Comparison of ENCODE assay signal across 25 mouse cellular contexts in the genomic region with DNA sequence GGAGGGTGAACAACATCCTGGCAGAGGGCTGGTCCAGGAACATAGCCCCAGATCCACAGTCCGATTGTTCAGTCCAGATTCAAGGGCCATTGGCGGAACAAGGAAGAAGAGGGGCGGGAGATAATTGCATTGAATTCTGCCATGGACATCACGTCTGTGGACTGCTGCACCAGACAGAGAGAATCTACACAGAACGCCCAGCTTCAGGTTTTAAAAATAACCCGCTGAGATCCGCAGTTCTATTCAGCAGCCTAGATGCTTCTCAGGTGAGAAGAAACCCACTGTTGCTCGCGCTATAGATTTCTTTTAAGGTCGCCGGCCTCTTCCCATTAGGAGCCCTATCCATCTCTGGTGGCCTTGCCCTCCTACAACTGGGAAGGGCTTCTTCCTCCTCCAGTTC.
A peak's percentile ranks its signal among the peaks of the same experiment; 100 is the strongest.
DNase-seq lines count a peak whose midpoint lies in the region; ATAC-seq and TF ChIP-seq lines count a peak whose summit lies in the region.
"Had no signal": no experiment of that assay in that cellular context is flagged by ENCODE, and none has a peak within 500 bp of the region (broad histone marks: within the 10 kb centered on the region; RNA-seq: fewer than 3 reads in every experiment).

No protein-coding gene starts in this region.

- H3K4me1 ChIP-seq in forebrain, postnatal 0 days (ENCODE audit: insufficient read depth) = no peaks in the 10 kb centered on the region
- H3K4me1 ChIP-seq in forebrain, embryonic 11.5 days (replicated peaks; ENCODE audit: control insufficient read depth, insufficient read depth, low read length) = peaks cover 6% of the 10 kb centered on the region; the same call in 1 of the 2 replicates
- H3K4me1 ChIP-seq in midbrain, embryonic 13.5 days (replicated peaks) = peaks cover 31% of the 10 kb centered on the region
- H3K4me1 ChIP-seq in midbrain, embryonic 11.5 days (ENCODE audit: control insufficient read depth, insufficient read depth, low read length) = peaks cover 5% of the 10 kb centered on the region; the same call in 1 of the 2 replicates
- H3K4me1 ChIP-seq in hindbrain, embryonic 16.5 days (ENCODE audit: control insufficient read depth, insufficient read depth, low read depth, low read length) = peaks cover 10% of the 10 kb centered on the region
- H3K4me1 ChIP-seq: heart, embryonic 12.5 days; liver, embryonic 12.5 days; neural tube, embryonic 12.5 days; stomach, embryonic 15.5 days had no signal

- no peak for TF ChIP-seq CTCF in forebrain, postnatal 0 days (IDR thresholded peaks at IDR 0.05; ENCODE audit: low read depth)

- ATAC-seq in forebrain, postnatal 0 days = 0 out of 2 replicates have a peak, but pooled peaks have one; percentile 5
- ATAC-seq in forebrain, embryonic 11.5 days (replicated peaks; ENCODE audit: low FRiP score) = no peak
- peak; percentile 19; the same call in 1 of the 2 replicates for ATAC-seq in midbrain, embryonic 13.5 days
- ATAC-seq in midbrain, embryonic 11.5 days (ENCODE audit: low FRiP score) = no peak
- ATAC-seq in hindbrain, embryonic 16.5 days = 0 out of 2 replicates have a peak, but pooled peaks have one; percentile 7
- ATAC-seq: activated CD4-positive, CD25-positive, alpha-beta regulatory T cell, adult 4 months; liver, embryonic 12.5 days had no signal

- H3K4me2 ChIP-seq in forebrain, postnatal 0 days (ENCODE audit: low read depth) = no peak overlapping the region
- H3K4me2 ChIP-seq in forebrain, embryonic 11.5 days (ENCODE audit: low read depth, low read length, severe bottlenecking) = no peak overlapping the region
- H3K4me2 ChIP-seq in midbrain, embryonic 13.5 days (replicated peaks) = no peak overlapping the region
- H3K4me2 ChIP-seq in midbrain, embryonic 11.5 days = no peak overlapping the region
- H3K4me2 ChIP-seq in hindbrain, embryonic 16.5 days (ENCODE audit: low read length) = no peak overlapping the region
- H3K4me2 ChIP-seq: heart, embryonic 12.5 days; limb, embryonic 13.5 days; liver, embryonic 12.5 days; neural tube, embryonic 12.5 days; stomach, embryonic 15.5 days had no signal

- no peak for DNase-seq in forebrain, postnatal 0 days
- no peak for DNase-seq in forebrain, embryonic 11.5 days (ENCODE audit: low spot score)
- DNase-seq in midbrain, embryonic 11.5 days (ENCODE audit: low spot score, missing footprints) = no peak
- DNase-seq in right cerebral cortex, postnatal 10 days (ENCODE audit: low spot score in 2 of 2) = no peak
- DNase-seq in heart, adult 8-10 months (ENCODE audit: low spot score) = no peak
- DNase-seq: adrenal gland, adult 8-10 months; cerebellum, adult 8-10 months; cerebellum, postnatal 36 days; gastrocnemius, postnatal 14 days; heart, adult 11 months; heart, postnatal 10 days; kidney, adult 18-20 months; layer of hippocampus, adult 9-11 months; lung, adult 18-20 months; lung, postnatal 10 days; thymus, postnatal 25 days had no signal

- H3K9ac ChIP-seq in forebrain, postnatal 0 days = no peak overlapping the region
- no peak overlapping the region for H3K9ac ChIP-seq in forebrain, embryonic 11.5 days (ENCODE audit: low read length)
- H3K9ac ChIP-seq in midbrain, embryonic 13.5 days (replicated peaks) = no peak overlapping the region
- no peak overlapping the region for H3K9ac ChIP-seq in midbrain, embryonic 11.5 days (ENCODE audit: low read length)
- no peak overlapping the region for H3K9ac ChIP-seq in hindbrain, embryonic 16.5 days (ENCODE audit: low read depth, low read length)
- H3K9ac ChIP-seq: heart, embryonic 12.5 days; limb, embryonic 13.5 days; liver, embryonic 12.5 days; neural tube, embryonic 12.5 days; stomach, embryonic 15.5 days had no signal

- H3K27me3 ChIP-seq in forebrain, postnatal 0 days (ENCODE audit: insufficient read depth, low read length) = no peaks in the 10 kb centered on the region
- no peaks in the 10 kb centered on the region for H3K27me3 ChIP-seq in forebrain, embryonic 11.5 days (ENCODE audit: control insufficient read depth, insufficient read depth, low read length)
- 0 out of 2 replicates have a peak, but pooled peaks cover 2% of the 10 kb centered on the region for H3K27me3 ChIP-seq in midbrain, embryonic 13.5 days
- no peaks in the 10 kb centered on the region; the same call in 1 of the 2 replicates for H3K27me3 ChIP-seq in midbrain, embryonic 11.5 days (ENCODE audit: control insufficient read depth, insufficient read depth, low read length)
- H3K27me3 ChIP-seq in hindbrain, embryonic 16.5 days (replicated peaks; ENCODE audit: control insufficient read depth, insufficient read depth, low read length) = no peaks in the 10 kb centered on the region
- H3K27me3 ChIP-seq: neural tube, embryonic 12.5 days; stomach, embryonic 15.5 days had no signal

- H3K36me3 ChIP-seq in forebrain, postnatal 0 days (ENCODE audit: insufficient read depth) = no peaks in the 10 kb centered on the region
- no peaks in the 10 kb centered on the region for H3K36me3 ChIP-seq in forebrain, embryonic 11.5 days (ENCODE audit: control insufficient read depth, insufficient read depth, low read length)
- H3K36me3 ChIP-seq in midbrain, embryonic 13.5 days = 0 out of 2 replicates have a peak, but pooled peaks cover 5% of the 10 kb centered on the region
- no peaks in the 10 kb centered on the region for H3K36me3 ChIP-seq in midbrain, embryonic 11.5 days (ENCODE audit: control insufficient read depth, insufficient read depth, low read length)
- no peaks in the 10 kb centered on the region for H3K36me3 ChIP-seq in hindbrain, embryonic 16.5 days (ENCODE audit: control insufficient read depth, insufficient read depth, low read length)
- H3K36me3 ChIP-seq: heart, embryonic 12.5 days; limb, embryonic 13.5 days; liver, embryonic 12.5 days; neural tube, embryonic 12.5 days; stomach, embryonic 15.5 days had no signal

- no peaks in the 10 kb centered on the region for H3K9me3 ChIP-seq in forebrain, postnatal 0 days (ENCODE audit: low read length)
- H3K9me3 ChIP-seq in forebrain, embryonic 11.5 days (ENCODE audit: control insufficient read depth, low read length) = no peaks in the 10 kb centered on the region
- H3K9me3 ChIP-seq in midbrain, embryonic 13.5 days = no peaks in the 10 kb centered on the region
- no peaks in the 10 kb centered on the region for H3K9me3 ChIP-seq in midbrain, embryonic 11.5 days (ENCODE audit: control insufficient read depth, low read length)
- no peaks in the 10 kb centered on the region for H3K9me3 ChIP-seq in hindbrain, embryonic 16.5 days (ENCODE audit: control insufficient read depth, low read length)
- H3K9me3 ChIP-seq: heart, embryonic 12.5 days; limb, embryonic 13.5 days; liver, embryonic 12.5 days; neural tube, embryonic 12.5 days; stomach, embryonic 15.5 days had no signal

- no peak overlapping the region for H3K4me3 ChIP-seq in forebrain, postnatal 0 days (ENCODE audit: low read depth, low read length)
- no peak overlapping the region for H3K4me3 ChIP-seq in forebrain, embryonic 11.5 days (ENCODE audit: low read depth, low read length)
- no peak overlapping the region for H3K4me3 ChIP-seq in midbrain, embryonic 13.5 days (replicated peaks)
- no peak overlapping the region for H3K4me3 ChIP-seq in midbrain, embryonic 11.5 days (ENCODE audit: low read depth, low read length)
- H3K4me3 ChIP-seq in hindbrain, embryonic 16.5 days (ENCODE audit: low read length) = no peak overlapping the region
- H3K4me3 ChIP-seq: heart, embryonic 12.5 days; limb, embryonic 13.5 days; liver, embryonic 12.5 days; neural tube, embryonic 12.5 days; stomach, embryonic 15.5 days had no signal

- H3K27ac ChIP-seq in forebrain, postnatal 0 days (ENCODE audit: low read depth, low read length) = no peak overlapping the region
- no peak overlapping the region for H3K27ac ChIP-seq in forebrain, embryonic 11.5 days (ENCODE audit: low read depth, low read length)
- peak overlapping the region; percentile 36; the same call in 1 of the 2 replicates for H3K27ac ChIP-seq in midbrain, embryonic 13.5 days
- no peak overlapping the region for H3K27ac ChIP-seq in midbrain, embryonic 11.5 days (ENCODE audit: low read depth, low read length)
- H3K27ac ChIP-seq in hindbrain, embryonic 16.5 days (ENCODE audit: low read depth, low read length) = 0 out of 2 replicates have a peak overlapping the region, but pooled peaks have one; percentile 2
- H3K27ac ChIP-seq: kidney, postnatal 0 days; limb, embryonic 13.5 days; liver, embryonic 12.5 days; neural tube, embryonic 12.5 days; stomach, embryonic 15.5 days had no signal

- 55% methylated on average over 11 of the region's 11 CpGs for WGBS in forebrain, postnatal 0 days
- WGBS in forebrain, embryonic 11.5 days = 63% methylated on average over 11 of the region's 11 CpGs
- WGBS in midbrain, embryonic 13.5 days = 64% methylated on average over 11 of the region's 11 CpGs
- 63% methylated on average over 11 of the region's 11 CpGs for WGBS in midbrain, embryonic 11.5 days
- 65% methylated on average over 11 of the region's 11 CpGs for WGBS in hindbrain, embryonic 16.5 days

Comparison
In these comparisons a context has a peak if more than half of its experiments do, and no peak if none do; other contexts are left out.
1. ATAC-seq: peak in forebrain, postnatal 0 days (single experiment), midbrain, embryonic 13.5 days (single experiment) and hindbrain, embryonic 16.5 days (single experiment); none in forebrain, embryonic 11.5 days (single experiment) and midbrain, embryonic 11.5 days (single experiment).
2. H3K27ac ChIP-seq: peak in midbrain, embryonic 13.5 days (single experiment) and hindbrain, embryonic 16.5 days (single experiment); none in forebrain, postnatal 0 days (single experiment), forebrain, embryonic 11.5 days (single experiment) and midbrain, embryonic 11.5 days (single experiment).